ENCODE assay signal across 33 mouse cellular contexts in genomic region chr4:14291172-14291571, GRCm38 (mm10).
DNase-seq lines count a peak whose midpoint lies in the region; ATAC-seq and TF ChIP-seq lines count a peak whose summit lies in the region.
"Had no signal": no experiment of that assay in that cellular context is flagged by ENCODE, and none has a peak within 500 bp of the region (broad histone marks: within the 10 kb centered on the region; RNA-seq: fewer than 3 reads in every experiment).

No protein-coding gene starts in this region.

- no peaks in the 10 kb centered on the region for H3K36me3 ChIP-seq in heart, embryonic 16.5 days (ENCODE audit: control insufficient read depth, insufficient read depth)
- no peaks in the 10 kb centered on the region for H3K36me3 ChIP-seq in CH12.LX (replicated peaks in 1 of 2; ENCODE audit: control insufficient read depth in 1 of 2, insufficient read depth in 1 of 2, low read length in 1 of 2)
- no peaks in the 10 kb centered on the region for H3K36me3 ChIP-seq in liver, embryonic 15.5 days (replicated peaks)
- H3K36me3 ChIP-seq: embryonic facial prominence, embryonic 13.5 days; forebrain, embryonic 10.5 days; forebrain, embryonic 15.5 days; G1E; kidney, embryonic 15.5 days; limb, embryonic 12.5 days; midbrain, embryonic 13.5 days; neural tube, embryonic 15.5 days had no signal

- no peak overlapping the region for H3K4me3 ChIP-seq in heart, embryonic 16.5 days (ENCODE audit: low read length)
- peak overlapping the region; percentile 46 to 61 (median 47) for H3K4me3 ChIP-seq in CH12.LX (replicated peaks in 1 of 3; ENCODE audit: low read depth in 2 of 3, low read length in 2 of 3, poor library complexity in 1 of 3)
- H3K4me3 ChIP-seq in liver, embryonic 15.5 days (replicated peaks): no peak overlapping the region
- H3K4me3 ChIP-seq: embryonic facial prominence, embryonic 13.5 days; forebrain, embryonic 10.5 days; forebrain, embryonic 15.5 days; heart, adult 2 months; kidney, embryonic 15.5 days; layer of hippocampus, adult 2 months; left cerebral cortex, adult 2 months; limb, embryonic 12.5 days; megakaryocyte, embryonic 14.5 days; midbrain, embryonic 13.5 days; neural tube, embryonic 15.5 days had no signal

- no peaks in the 10 kb centered on the region for H3K9me3 ChIP-seq in heart, embryonic 16.5 days (replicated peaks; ENCODE audit: control insufficient read depth, low read length)
- H3K9me3 ChIP-seq in CH12.LX (replicated peaks; ENCODE audit: low read length): no peaks in the 10 kb centered on the region
- no peaks in the 10 kb centered on the region for H3K9me3 ChIP-seq in liver, embryonic 15.5 days (replicated peaks)
- H3K9me3 ChIP-seq: embryonic facial prominence, embryonic 13.5 days; forebrain, embryonic 10.5 days; forebrain, embryonic 15.5 days; G1E; kidney, embryonic 15.5 days; limb, embryonic 12.5 days; midbrain, embryonic 13.5 days; neural tube, embryonic 15.5 days had no signal

- in situ Hi-C loops in CH12.LX (cut with MboI; ENCODE audit: low pct_ligation_motif_present, low pct_unique_long_range_greater_than_20kb, low sequenced_read_pairs): no loop called here

- H3K4me2 ChIP-seq in heart, embryonic 16.5 days (ENCODE audit: low read depth, low read length): peak overlapping the region; percentile 57; the same call in 1 of the 2 replicates
- H3K4me2 ChIP-seq in CH12.LX (ENCODE audit: insufficient read depth, low read depth, poor library complexity, severe bottlenecking): no peak overlapping the region
- peak overlapping the region; percentile 18; the same call in 1 of the 2 replicates for H3K4me2 ChIP-seq in liver, embryonic 15.5 days
- H3K4me2 ChIP-seq: embryonic facial prominence, embryonic 13.5 days; forebrain, embryonic 15.5 days; kidney, embryonic 15.5 days; limb, embryonic 12.5 days; midbrain, embryonic 13.5 days; neural tube, embryonic 15.5 days had no signal

- no peak for TF ChIP-seq EP300 in CH12.LX (IDR thresholded peaks at IDR 0.05; ENCODE audit: low read length)

- TF ChIP-seq RAD21 in CH12.LX (IDR thresholded peaks at IDR 0.05; ENCODE audit: low read depth, low read length): no peak

- TF ChIP-seq POLR2A in CH12.LX (IDR thresholded peaks at IDR 0.05; ENCODE audit: low read depth, low read length): no peak

- H3K9ac ChIP-seq in heart, embryonic 16.5 days (ENCODE audit: low read length): no peak overlapping the region
- no peak overlapping the region for H3K9ac ChIP-seq in CH12.LX (ENCODE audit: insufficient read depth, low read depth)
- no peak overlapping the region for H3K9ac ChIP-seq in liver, embryonic 15.5 days
- H3K9ac ChIP-seq: embryonic facial prominence, embryonic 13.5 days; forebrain, embryonic 15.5 days; kidney, embryonic 15.5 days; limb, embryonic 12.5 days; liver, embryonic 14.5 days; midbrain, embryonic 13.5 days; neural tube, embryonic 15.5 days had no signal

- dilution Hi-C loops in CH12.LX (cut with MboI; ENCODE audit: extremely low pct_ligation_motif_present, extremely low pct_unique_long_range_greater_than_20kb, low sequenced_read_pairs): no loop called here

- H3K27ac ChIP-seq in heart, embryonic 16.5 days (ENCODE audit: low read length): no peak overlapping the region
- H3K27ac ChIP-seq in CH12.LX (ENCODE audit: insufficient read depth, low read depth): no peak overlapping the region
- H3K27ac ChIP-seq in liver, embryonic 15.5 days (replicated peaks): no peak overlapping the region
- H3K27ac ChIP-seq: embryonic facial prominence, embryonic 13.5 days; forebrain, embryonic 10.5 days; forebrain, embryonic 15.5 days; heart, adult 2 months; kidney, embryonic 15.5 days; layer of hippocampus, adult 2 months; left cerebral cortex, adult 2 months; limb, embryonic 12.5 days; liver, embryonic 14.5 days; midbrain, embryonic 13.5 days; neural tube, embryonic 15.5 days had no signal

- no peak for DNase-seq in heart, adult 18-20 months
- peak; percentile 74 for DNase-seq in 3134 (ENCODE audit: extremely low read depth, insufficient read length, low spot score)
- peak; percentile 74 for DNase-seq in CH12.LX (ENCODE audit: extremely low read depth)
- DNase-seq in cerebellum, postnatal 36 days: no peak
- DNase-seq in lung, adult 18-20 months: no peak
- DNase-seq: adrenal gland, postnatal 25 days; B cell, adult 2 months; cerebellum, adult 11-12 months; cerebellum, adult 9-11 months; gastrocnemius, postnatal 25 days; heart, adult 2 months; heart, postnatal 10 days; kidney, adult 18-20 months; kidney, postnatal 25 days; lung, postnatal 4 days; right cerebral cortex, postnatal 25 days; thymus, adult 2 months; thymus, postnatal 4 days had no signal

- H3K27me3 ChIP-seq in heart, embryonic 16.5 days (ENCODE audit: control insufficient read depth, insufficient read depth, low read length): no peaks in the 10 kb centered on the region
- H3K27me3 ChIP-seq in CH12.LX (replicated peaks): no peaks in the 10 kb centered on the region
- no peaks in the 10 kb centered on the region for H3K27me3 ChIP-seq in liver, embryonic 15.5 days
- H3K27me3 ChIP-seq: embryonic facial prominence, embryonic 13.5 days; forebrain, embryonic 15.5 days; kidney, embryonic 15.5 days; limb, embryonic 12.5 days; megakaryocyte, embryonic 14.5 days; midbrain, embryonic 13.5 days; neural tube, embryonic 15.5 days had no signal

- peaks cover 5% of the 10 kb centered on the region for H3K4me1 ChIP-seq in heart, embryonic 16.5 days (ENCODE audit: control insufficient read depth, insufficient read depth, low read length)
- H3K4me1 ChIP-seq in CH12.LX (ENCODE audit: control insufficient read depth in 1 of 2, insufficient read depth in 2 of 2): peaks cover 0 to 6% of the 10 kb centered on the region in 2 experiments; a peak in 1 of 4 replicates
- no peaks in the 10 kb centered on the region for H3K4me1 ChIP-seq in liver, embryonic 15.5 days (replicated peaks)
- H3K4me1 ChIP-seq: forebrain, embryonic 10.5 days; forebrain, embryonic 15.5 days; kidney, embryonic 15.5 days; limb, embryonic 12.5 days; megakaryocyte, embryonic 14.5 days; midbrain, embryonic 13.5 days; neural tube, embryonic 15.5 days had no signal

- no peaks in the 10 kb centered on the region for H3K79me2 ChIP-seq in CH12.LX (replicated peaks; ENCODE audit: control insufficient read depth, extremely low read depth, insufficient read depth, poor library complexity, severe bottlenecking)

- no peak for ATAC-seq in heart, embryonic 16.5 days (replicated peaks; ENCODE audit: extremely low read depth, insufficient read depth, low FRiP score)
- no peak for ATAC-seq in liver, embryonic 15.5 days (ENCODE audit: insufficient read depth)
- ATAC-seq: forebrain, embryonic 15.5 days; hindbrain, embryonic 16.5 days; midbrain, embryonic 13.5 days had no signal

- 80% methylated on average over 4 of the region's 4 CpGs for WGBS in heart, embryonic 16.5 days
- WGBS in liver, embryonic 15.5 days (ENCODE audit: insufficient replicate concordance): 61% methylated on average over 4 of the region's 4 CpGs

- no peak for TF ChIP-seq CTCF in CH12.LX (conservative IDR thresholded peaks at IDR 0.05 in 1 of 2, IDR thresholded peaks at IDR 0.05 in 1 of 2; ENCODE audit: low read depth in 2 of 2, low read length in 2 of 2)

TF ChIP-seq in CH12.LX, 34 proteins besides CTCF, POLR2A, EP300 and RAD21:
- TF ChIP-seq POLR2AphosphoS2 (IDR thresholded peaks at IDR 0.05; ENCODE audit: low read depth, low read length) (no peak), UBTF (IDR thresholded peaks at IDR 0.05; ENCODE audit: low read depth, low read length) (no peak), NRF1 (IDR thresholded peaks at IDR 0.05; ENCODE audit: low read depth, low read length) (no peak), USF2 (conservative IDR thresholded peaks at IDR 0.05; ENCODE audit: low read depth, low read length) (no peak), ZMIZ1 (IDR thresholded peaks at IDR 0.05; ENCODE audit: low read depth, low read length) (no peak), E2F4 (IDR thresholded peaks at IDR 0.05; ENCODE audit: insufficient replicate concordance, low read depth, low read length) (no peak), NELFE (IDR thresholded peaks at IDR 0.05; ENCODE audit: low read depth, low read length) (0 out of 2 replicates have a peak, but pooled peaks have one; percentile 29), IRF4 (IDR thresholded peaks at IDR 0.05; ENCODE audit: low read depth, low read length) (no peak), ZNF384 (IDR thresholded peaks at IDR 0.05; ENCODE audit: low read depth, low read length) (no peak), TCF12 (IDR thresholded peaks at IDR 0.05; ENCODE audit: low read depth, low read length) (no peak), MYC (IDR thresholded peaks at IDR 0.05; ENCODE audit: low read depth, low read length) (no peak), ELF1 (IDR thresholded peaks at IDR 0.05; ENCODE audit: low read depth, low read length) (peak; percentile 68; the same call in 1 of the 2 replicates), BHLHE40 (IDR thresholded peaks at IDR 0.05; ENCODE audit: low read depth, low read length) (no peak)

Comparison
In these comparisons a context has a peak if more than half of its experiments do, and no peak if none do; other contexts are left out.
1. H3K4me3 ChIP-seq: peak in CH12.LX (3 of 3); none in heart, embryonic 16.5 days (single experiment) and liver, embryonic 15.5 days (single experiment).
2. DNase-seq: peak in 3134 (single experiment) and CH12.LX (single experiment); none in heart, adult 18-20 months (0 of 2), cerebellum, postnatal 36 days (0 of 2) and lung, adult 18-20 months (0 of 2).